Mouse (Mus musculus): ENCODE measurements around the gene Gm42674. TPM values are rescaled to one million over a fixed set of nuclear protein-coding genes. Genes with fewer than 3 reads are reported as not detected.

Gm42674 gene
- total RNA-seq, 2 experiments from 2014 or later, result not detected

DNA sequence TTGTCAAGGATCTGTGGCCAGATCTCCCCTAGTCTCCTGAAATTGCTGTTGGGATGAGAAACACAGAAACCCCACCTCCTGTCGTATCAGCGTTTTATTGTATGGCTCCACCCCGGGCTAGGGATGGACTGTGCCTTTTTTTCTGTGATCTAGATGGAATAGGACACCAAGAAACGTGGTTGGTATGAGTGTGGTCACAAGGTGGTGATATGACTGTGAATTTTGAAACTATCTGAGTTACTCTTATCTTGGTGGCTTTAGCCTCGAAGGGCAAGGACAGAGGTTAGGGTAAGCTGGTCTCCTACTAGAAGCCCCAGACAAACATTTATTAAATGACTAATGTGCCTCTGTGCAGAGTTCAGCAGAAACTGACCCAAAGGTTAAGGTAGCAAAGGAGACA lies 6.1 kb upstream of the Gm42674 start:
- ATAC-seq (replicated peaks; ENCODE audit: low FRiP score, low TSS enrichment, poor library complexity, severe bottlenecking), result no peak

DNA sequence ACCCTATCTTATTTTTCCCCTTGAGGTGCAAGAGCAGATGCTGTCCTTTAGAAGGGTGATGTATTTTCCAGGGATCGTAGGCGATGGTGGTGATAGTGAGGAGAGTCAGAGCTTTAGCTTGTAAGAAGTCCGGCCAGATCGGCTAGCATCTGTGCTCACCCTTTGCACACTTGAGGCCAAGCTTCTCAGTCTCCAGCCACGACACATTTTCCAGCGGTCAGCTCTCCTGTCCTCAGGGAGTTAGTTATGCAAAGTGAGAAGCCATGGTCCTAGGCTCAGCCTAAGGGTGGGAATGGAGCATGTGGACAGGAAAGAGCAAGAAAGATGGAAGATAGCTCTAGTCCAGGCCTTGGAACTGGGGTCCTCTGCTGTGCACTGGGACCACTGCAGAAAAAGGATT lies 4.9 kb upstream of the Gm42674 start:
- no peak for ATAC-seq (replicated peaks; ENCODE audit: low FRiP score, low TSS enrichment, poor library complexity, severe bottlenecking)

DNA sequence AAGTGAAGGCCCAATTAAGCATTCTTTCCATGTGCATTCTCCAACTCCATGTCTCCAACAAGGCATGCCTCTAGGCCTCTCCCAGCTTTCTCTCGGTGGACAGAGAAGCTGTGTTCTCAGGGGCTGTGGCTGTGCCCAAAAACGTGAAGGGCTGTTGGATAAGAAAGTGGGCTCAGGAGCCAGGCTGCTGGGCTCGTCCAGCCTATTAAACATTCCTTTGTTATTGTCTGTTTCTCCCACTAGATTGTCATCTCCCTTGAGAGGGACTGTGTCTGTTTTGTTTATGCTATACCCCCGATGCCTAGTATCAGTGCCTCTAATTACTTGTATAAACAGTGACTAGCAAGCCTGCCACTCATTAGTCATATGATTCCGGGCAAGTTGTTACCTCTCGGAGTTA lies 4.0 kb upstream of the Gm42674 start:
- no peak for ATAC-seq (replicated peaks; ENCODE audit: low FRiP score, low TSS enrichment, poor library complexity, severe bottlenecking)

DNA sequence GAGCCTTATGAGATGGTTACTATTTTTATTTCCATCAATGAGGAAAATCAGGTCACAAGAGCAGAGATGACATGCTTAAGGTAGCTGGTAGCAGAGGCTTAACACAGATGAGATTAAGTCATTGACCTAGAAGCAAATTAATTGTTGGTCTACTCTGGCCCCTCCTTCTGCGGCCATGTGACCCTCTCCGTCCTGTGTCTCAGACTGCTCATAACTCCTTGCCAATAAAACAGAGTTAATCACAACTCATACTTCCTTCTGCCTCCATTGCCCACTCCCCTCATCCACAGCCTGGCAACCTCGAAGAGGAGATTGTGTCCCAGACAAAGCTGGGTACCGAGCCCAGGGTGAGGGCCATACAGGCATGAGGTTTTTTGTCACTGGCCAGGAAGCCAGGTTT lies 3.5 kb upstream of the Gm42674 start:
- ATAC-seq (replicated peaks; ENCODE audit: low FRiP score, low TSS enrichment, poor library complexity, severe bottlenecking), result no peak

DNA sequence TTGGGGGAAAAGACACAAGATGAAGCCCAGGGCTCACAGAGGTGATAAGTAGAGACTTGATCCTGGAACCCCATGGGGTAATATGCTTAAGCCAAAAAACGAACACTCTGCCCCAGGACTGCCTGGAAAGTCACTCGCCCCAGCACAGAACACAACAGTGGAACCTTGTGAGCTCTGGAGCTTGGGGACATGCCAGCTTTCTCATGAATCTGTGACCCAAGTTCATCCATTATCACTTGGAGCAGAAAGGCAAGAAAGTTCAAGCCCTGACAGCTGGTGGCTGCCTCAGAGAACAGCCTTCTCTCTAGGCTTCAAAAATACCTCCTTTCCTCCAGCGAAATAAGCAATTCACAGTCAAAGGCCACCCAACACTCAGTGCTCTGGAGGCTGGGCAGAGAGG lies 2.3 kb upstream of the Gm42674 start:
- ATAC-seq (replicated peaks; ENCODE audit: low FRiP score, low TSS enrichment, poor library complexity, severe bottlenecking), result no peak

DNA sequence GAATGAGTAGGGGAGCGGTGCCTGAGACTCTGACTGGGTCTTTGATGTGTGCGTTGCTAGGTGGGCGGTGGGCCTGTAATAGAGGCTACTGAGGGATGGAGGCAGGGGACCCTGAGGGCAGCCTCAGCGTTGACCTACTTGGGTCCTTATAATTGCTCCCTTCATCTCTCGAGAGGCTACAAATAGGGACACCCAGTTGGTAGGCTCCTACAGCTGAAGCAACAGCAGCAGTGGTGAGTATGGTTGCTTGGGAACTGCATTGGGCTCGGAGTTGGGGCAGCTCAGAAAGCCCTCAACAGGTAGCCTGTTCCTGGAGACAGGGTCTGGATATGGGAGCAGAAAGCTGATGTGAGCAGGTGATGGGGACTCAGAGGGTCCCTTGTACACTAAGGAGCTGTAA lies 1.7 kb upstream of the Gm42674 start:
- no peak for ATAC-seq (replicated peaks; ENCODE audit: low FRiP score, low TSS enrichment, poor library complexity, severe bottlenecking)

DNA sequence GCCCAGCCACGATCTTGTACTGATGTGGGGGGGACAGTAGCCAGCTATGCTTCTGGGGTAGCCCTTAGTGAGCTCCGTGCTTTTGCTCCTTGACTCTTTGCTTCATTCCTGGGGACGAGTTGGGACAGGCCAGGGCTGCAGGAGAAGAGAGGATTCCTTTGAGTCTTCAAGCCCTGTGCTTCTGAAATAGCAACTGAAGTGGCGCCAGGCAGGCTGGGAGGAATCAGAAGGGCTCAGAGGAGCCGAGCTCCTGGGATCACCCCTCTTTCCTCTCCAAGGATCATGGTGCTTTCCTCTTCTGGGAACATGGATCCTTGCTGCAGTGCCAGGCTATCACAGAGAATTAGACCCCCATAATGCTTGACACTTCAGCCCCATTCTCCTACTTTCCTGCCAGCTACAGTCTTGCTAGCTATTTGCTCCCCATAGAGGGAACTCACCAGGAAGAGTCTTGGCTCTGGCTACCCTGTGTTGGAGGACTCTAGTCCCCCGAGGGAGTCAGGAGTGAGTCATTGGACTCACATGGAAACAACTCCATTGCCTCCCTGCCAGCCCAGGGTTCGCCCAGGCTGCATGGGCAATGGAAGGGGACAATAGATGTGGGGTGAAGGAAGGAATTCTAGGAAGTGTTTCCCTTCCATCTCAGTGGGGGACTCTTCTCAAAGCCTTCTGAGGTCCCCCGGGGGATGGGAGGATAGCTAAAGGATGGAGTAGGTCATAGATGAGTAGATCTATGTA lies 1.1 kb upstream of the Gm42674 start:
- ATAC-seq (replicated peaks; ENCODE audit: low FRiP score, low TSS enrichment, poor library complexity, severe bottlenecking), result no peak

DNA sequence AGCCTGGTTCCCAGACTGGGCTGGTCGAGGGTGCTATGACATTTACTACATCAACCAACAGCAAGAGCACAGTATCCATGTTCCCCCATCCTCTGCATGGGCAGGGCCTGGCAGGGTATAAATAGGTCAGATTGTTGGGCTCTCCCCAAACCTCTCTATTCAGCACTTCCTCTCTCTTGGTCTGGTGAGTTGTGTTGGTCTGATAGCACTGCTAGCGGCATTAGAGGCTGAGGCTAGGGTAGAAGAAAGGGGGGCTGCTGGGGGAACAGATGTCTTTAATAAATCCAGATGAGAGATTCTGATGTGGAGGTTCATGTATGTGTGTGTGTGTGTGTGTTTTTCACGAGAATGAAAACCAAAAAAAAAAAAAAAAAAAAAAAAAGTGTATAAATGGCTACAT lies 1.9 kb downstream of the Gm42674 start, which contains the start of gene S100a4:
TSS of gene S100a4 (plus strand) at position 149 of the 400 bp plus-strand sequence.
- peak; percentile 64 for ATAC-seq (replicated peaks; ENCODE audit: low FRiP score, low TSS enrichment, poor library complexity, severe bottlenecking)

DNA sequence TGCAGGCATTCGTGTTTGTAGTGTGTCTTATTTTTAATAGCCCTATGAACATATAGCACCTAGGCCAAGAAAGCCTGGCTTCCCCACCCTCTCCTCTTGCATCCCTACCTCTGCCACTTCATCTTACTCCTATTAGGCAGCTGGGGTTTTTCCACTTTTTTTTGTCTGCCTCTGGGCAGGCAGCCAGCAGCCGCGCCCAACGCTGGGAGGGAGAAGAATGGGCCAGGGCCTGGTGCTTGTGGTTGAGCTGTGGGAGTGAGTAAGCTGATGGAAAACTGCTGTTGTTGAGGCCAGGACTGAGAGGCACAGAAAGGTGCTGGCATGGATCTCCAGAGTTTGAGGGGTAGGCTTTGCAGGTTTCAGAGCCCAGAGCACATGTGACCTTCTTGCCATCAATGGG lies 2.7 kb downstream of the Gm42674 start:
- peak; percentile 73 for ATAC-seq (replicated peaks; ENCODE audit: low FRiP score, low TSS enrichment, poor library complexity, severe bottlenecking)

DNA sequence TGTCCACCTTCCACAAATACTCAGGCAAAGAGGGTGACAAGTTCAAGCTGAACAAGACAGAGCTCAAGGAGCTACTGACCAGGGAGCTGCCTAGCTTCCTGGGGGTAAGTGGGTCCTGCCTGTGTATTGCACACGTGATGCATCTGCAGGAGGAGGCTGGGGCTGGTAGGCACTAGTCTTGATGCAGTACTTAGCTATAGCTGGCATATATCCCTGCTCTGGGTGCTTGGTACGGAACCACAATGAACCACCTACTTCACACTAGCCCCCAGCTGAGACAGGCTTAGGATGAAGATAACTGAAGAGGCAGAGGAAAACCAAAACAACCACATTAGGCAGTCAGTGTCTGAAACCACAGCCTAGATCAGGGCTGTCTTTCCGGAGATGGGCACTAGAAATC lies 3.3 kb downstream of the Gm42674 start:
- 0 out of 2 replicates have a peak, but pooled peaks have one; percentile 14 for ATAC-seq (replicated peaks; ENCODE audit: low FRiP score, low TSS enrichment, poor library complexity, severe bottlenecking)

DNA sequence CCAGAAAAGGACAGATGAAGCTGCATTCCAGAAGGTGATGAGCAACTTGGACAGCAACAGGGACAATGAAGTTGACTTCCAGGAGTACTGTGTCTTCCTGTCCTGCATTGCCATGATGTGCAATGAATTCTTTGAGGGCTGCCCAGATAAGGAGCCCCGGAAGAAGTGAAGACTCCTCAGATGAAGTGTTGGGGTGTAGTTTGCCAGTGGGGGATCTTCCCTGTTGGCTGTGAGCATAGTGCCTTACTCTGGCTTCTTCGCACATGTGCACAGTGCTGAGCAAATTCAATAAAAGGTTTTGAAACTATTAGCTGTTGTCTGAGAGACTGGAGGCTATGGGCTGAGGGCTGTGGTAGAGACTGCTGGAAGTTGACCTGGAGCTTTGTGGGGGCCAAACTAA lies 4.0 kb downstream of the Gm42674 start:
- no peak for ATAC-seq (replicated peaks; ENCODE audit: low FRiP score, low TSS enrichment, poor library complexity, severe bottlenecking)

DNA sequence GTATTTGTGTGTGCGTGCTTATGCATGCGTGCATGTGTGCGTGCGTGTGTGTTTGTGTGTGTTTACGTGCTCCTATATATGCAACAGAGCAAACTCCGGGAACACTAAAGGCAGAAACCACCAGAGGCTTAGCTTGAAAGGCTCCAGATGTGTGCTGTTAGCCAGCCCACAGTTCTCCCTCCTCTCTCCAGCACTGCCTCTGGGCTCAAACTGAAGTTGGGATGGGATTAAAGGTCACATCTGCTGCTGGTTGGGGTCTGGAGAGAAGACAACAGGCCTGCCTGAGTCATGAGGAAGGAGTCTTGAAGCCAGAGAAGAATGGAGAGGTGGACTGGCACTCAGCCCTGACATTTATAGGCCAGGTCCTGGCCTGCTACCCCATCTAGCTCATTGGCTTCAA lies 4.5 kb downstream of the Gm42674 start:
- no peak for ATAC-seq (replicated peaks; ENCODE audit: low FRiP score, low TSS enrichment, poor library complexity, severe bottlenecking)

DNA sequence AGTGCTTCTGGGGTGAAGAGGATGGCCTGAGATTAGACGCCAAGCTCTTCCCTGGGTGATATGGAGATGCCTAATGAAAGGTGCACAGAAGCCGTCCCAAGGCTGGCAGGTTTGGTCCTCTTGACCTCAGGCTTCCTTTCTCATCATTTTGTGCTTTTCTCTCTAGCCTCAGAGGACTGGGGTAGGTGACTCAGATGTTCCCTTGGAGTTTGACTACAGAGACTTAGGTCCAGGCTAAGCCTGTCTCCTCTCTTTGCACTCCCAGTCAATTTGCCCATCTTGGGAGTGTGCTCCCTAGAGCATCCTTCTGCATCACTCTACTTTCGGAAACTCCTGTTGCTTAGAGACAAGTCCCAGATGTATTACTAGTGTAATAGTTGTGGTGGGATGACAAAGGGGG lies 5.7 kb downstream of the Gm42674 start:
- ATAC-seq (replicated peaks; ENCODE audit: low FRiP score, low TSS enrichment, poor library complexity, severe bottlenecking), result no peak

DNA sequence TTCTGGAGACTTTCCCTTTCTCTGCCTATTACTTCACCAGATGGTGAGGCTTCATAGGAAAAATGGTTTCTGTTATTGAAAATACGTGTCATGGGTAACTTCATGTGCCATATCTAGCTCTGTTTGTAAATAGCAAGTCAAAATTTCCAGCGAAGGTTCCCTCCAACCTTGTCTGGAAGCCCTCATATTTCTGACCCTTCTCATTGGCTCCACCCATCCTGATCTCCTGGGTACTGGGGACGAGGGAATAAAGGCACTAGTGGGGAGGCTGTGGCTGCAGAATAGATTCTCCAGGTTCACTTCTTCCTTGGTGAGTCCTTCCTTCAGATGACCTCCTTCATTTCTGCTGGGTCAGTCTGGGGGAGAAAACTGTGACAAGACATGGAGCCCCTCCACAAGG lies 6.5 kb downstream of the Gm42674 start, which contains the start of gene S100a5:
TSS of gene S100a5 (plus strand) at position 301 of the 400 bp plus-strand sequence.
- ATAC-seq (replicated peaks; ENCODE audit: low FRiP score, low TSS enrichment, poor library complexity, severe bottlenecking), result no peak

DNA sequence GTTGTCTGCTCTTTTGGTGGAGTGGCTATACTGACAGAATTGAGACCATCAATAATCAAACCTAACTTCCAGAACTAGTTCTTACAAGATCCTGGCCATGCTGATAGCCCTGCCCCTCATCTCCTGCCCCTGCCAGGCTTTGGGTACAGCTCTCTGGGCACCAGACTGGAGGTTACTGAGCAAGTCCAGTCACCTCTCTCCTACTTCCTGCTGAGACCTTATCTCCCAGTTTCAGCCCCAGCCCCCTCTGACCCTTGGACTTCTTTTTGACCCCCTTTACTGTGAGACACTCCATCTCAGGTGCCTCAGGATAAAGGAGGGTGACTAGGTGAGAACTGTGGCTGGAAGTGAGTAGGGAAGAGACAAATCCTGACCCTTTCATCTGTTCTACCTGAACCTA lies 7.4 kb downstream of the Gm42674 start:
- ATAC-seq (replicated peaks; ENCODE audit: low FRiP score, low TSS enrichment, poor library complexity, severe bottlenecking), result no peak

DNA sequence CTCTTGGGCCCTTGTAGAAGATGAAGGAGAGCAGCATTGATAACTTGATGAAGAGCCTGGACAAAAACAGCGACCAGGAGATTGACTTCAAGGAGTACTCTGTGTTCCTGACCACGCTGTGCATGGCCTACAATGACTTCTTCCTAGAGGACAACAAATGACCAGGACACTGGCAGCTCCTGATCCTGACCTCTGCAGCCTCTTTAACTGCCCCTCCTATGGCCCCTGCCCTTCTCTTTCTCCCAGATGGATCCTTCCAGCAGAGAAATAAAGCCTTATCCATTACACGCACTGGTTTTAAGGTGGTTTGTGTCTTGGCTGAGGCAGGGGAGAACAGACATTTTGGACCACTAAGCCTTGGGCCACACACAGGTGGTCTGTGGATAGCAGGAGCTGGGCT lies 9.8 kb downstream of the Gm42674 start:
- no peak for ATAC-seq (replicated peaks; ENCODE audit: low FRiP score, low TSS enrichment, poor library complexity, severe bottlenecking)

DNA sequence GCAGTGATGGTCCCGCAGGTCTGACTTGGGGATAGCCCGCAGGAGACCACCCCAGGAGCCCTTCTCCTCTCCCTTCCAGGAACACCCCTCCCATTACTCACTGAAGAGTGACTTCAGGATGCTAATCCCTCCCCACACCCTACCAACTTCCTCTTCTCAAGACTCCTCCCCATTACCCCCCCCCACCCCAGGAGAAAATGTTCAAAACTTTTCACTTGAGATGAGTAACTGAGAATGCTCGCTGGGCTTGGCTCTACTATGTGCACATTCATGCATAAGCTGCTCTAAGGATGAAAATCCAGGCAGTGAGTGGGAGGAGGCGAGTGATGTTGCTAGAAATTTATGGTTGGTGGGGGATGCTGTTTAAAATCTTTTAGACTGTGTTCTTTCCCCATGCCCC lies 10.4 kb downstream of the Gm42674 start:
- ATAC-seq (replicated peaks; ENCODE audit: low FRiP score, low TSS enrichment, poor library complexity, severe bottlenecking), result no peak

DNA sequence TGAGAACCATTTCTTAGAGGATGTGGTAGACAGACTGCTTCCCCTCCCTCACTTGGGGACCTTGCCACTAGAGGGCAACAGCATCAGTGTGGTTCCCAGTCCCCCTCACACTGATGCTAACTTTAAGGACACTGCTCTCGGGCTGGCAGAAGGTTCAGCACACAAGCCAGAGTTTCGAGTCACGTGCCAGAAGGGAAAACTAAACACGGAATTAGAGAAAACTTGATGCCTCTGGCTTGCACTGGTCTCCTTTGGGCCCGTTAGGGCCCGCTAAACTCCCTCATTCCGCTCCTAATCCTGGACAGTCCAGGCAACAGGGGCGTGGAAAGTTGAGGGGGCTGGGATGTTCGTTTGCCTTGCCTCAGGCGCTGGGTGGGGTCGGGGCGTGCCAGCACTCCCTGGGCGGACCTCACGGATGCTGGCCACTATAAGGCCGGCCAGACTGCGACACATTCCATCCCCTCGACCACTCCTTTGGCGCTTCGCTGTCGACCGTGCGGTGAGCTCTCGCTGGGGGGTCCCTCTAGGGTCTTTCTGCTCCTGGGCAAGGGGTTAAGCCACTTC lies 11.1 kb downstream of the Gm42674 start, which contains the start of gene S100a6:
TSS of gene S100a6 (plus strand) at position 155 of the 564 bp plus-strand sequence.
- ATAC-seq (replicated peaks; ENCODE audit: low FRiP score, low TSS enrichment, poor library complexity, severe bottlenecking), result peak; percentile 67

DNA sequence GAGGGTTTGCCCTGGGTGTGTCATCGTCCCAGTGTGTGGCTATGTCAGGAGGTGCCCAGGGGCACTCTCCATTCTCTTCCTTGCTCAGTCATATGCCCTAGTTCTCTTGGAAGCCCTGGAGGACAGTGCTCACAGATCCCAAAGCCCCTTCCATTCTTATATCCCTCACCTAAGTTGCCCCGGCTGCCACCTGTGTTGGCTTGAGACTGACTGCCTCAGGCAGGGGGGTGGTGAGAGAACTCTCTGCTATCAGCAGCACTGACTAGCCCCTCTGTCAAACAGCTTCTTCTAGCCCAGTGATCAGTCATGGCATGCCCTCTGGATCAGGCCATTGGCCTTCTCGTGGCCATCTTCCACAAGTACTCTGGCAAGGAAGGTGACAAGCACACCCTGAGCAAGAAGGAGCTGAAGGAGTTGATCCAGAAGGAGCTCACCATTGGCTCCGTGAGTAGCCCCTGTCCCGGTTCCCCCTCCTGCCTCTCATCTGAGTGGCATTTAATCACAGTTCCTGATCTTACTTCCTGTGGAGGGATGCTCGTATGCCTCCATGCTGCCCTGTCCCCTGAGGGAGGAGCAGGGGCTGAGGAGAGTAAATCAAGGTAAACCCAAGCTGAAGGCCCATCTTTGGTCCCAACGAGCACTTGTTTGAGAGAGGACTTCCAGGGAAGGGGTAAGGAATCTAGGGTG lies 11.9 kb downstream of the Gm42674 start:
- ATAC-seq (replicated peaks; ENCODE audit: low FRiP score, low TSS enrichment, poor library complexity, severe bottlenecking), result no peak

DNA sequence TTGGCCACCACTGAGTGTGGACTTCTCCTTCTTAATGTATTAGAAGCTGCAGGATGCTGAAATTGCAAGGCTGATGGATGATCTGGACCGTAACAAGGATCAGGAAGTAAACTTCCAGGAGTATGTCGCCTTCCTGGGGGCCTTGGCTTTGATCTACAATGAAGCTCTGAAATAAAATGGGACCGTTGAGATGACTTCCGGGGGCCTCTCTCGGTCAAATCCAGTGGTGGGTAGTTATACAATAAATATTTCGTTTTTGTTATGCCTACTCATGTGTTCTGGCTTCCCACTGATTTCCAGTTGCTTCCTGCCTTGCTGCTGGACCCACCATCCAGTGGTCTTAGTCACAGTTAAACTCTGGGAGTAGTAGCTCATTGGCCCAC lies 12.4 kb downstream of the Gm42674 start:
- ATAC-seq (replicated peaks; ENCODE audit: low FRiP score, low TSS enrichment, poor library complexity, severe bottlenecking), result no peak
